Mouse (Mus musculus) stomach, postnatal 0 days (tissue): ENCODE measurements at regions not wholly inside any gene's neighbourhood (a gene's known extent, or its start where the extent isn't known, plus 50 kb on each side); places are given as distances from the start of the nearest gene placed in this dataset.

Source experiments
- ATAC-seq: fragments of 200-750 bp; cut with Nextera tagmentation; 2 replicates; pipeline ENCODE4 v1.8.0; 2017; ENCODE audit not compliant: low FRiP score, low TSS enrichment
- DNase-seq: peaks from one replicate; pipeline ENCODE4 v3.0.0-alpha.2; 2016; ENCODE audit warnings: low spot score
- H3K27ac ChIP-seq: fragments of 300-500 bp; sonication (generic); replicated peaks from 2 replicates; pipeline ENCODE4 v1.5.1; 2014; ENCODE audit warnings: mild to moderate bottlenecking, control low read depth
- H3K27me3 ChIP-seq: fragments of 300-500 bp; sonication (generic); 2 replicates; pipeline ENCODE4 v1.6.1; 2014; ENCODE audit warnings: low read length; ENCODE audit not compliant: control insufficient read depth, insufficient read depth
- H3K36me3 ChIP-seq: fragments of 300-500 bp; sonication (generic); 2 replicates; pipeline ENCODE4 v1.6.1; 2014; ENCODE audit warnings: low read length, mixed read lengths; ENCODE audit not compliant: control insufficient read depth, insufficient read depth
- H3K4me1 ChIP-seq: fragments of 300-500 bp; sonication (generic); replicated peaks from 2 replicates; pipeline ENCODE4 v1.6.1; 2014; ENCODE audit warnings: antibody characterized with exemption; ENCODE audit not compliant: control insufficient read depth, insufficient read depth
- H3K4me2 ChIP-seq: fragments of 300-500 bp; sonication (generic); replicated peaks from 2 replicates; pipeline ENCODE4 v1.6.1; 2014; ENCODE audit warnings: low read depth, mild to moderate bottlenecking, control low read depth, moderate library complexity
- H3K4me3 ChIP-seq: fragments of 300-500 bp; sonication (generic); 2 replicates; pipeline ENCODE4 v1.5.1; 2014; ENCODE audit warnings: low read depth, low read length, control low read depth
- H3K9ac ChIP-seq: fragments of 300-500 bp; sonication (generic); 2 replicates; pipeline ENCODE4 v1.6.1; 2014; ENCODE audit warnings: mild to moderate bottlenecking, low read length, control low read depth, mixed read lengths
- H3K9me3 ChIP-seq: fragments of 300-500 bp; sonication (generic); 2 replicates; pipeline ENCODE4 v1.6.1; 2016; ENCODE audit warnings: low read length; ENCODE audit not compliant: control insufficient read depth
- CTCF ChIP-seq: IDR thresholded peaks from 2 replicates; pipeline ENCODE4 v1.5.1; 2016; ENCODE audit warnings: antibody characterized with exemption, low read depth, mild to moderate bottlenecking, moderate library complexity
- EP300 ChIP-seq: optimal IDR thresholded peaks from 2 replicates; pipeline ENCODE3; 2016; ENCODE audit warnings: antibody characterized with exemption
- WGBS: fragments of 180-500 bp; shearing (Covaris S2); extraction: QIAGEN DNeasy Blood & Tissue Kit; methylation state at CpG from one replicate; pipeline ENCODE4 v1.1.7; 2014; 5-methylcytosine and 5-hydroxymethylcytosine counted together

DNA sequence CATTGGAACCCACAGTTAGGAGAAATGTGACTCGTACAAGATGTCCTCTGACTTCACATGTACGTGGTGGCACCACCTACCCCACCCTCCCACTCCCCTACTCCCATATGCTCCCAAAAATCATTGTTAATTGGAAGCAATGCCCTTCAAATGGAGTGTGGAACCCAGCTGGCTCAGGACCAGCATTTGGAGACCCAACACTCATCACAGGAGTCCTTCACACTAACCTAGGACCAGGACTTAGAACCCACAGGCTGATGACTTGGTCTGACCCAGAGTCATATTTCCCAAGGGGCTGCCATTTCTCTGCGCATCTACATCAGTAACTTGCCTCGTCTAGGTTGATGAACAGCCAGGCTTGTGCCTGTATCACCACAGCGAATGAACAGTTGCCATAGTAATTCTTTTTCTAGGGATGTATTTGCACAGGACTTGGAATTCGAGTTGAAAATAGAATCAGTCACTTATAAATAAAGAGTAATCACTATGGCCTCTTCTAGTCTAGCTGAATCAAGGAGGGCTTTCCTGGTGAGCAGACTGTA is 84.3 kb upstream of the Tmem108 start:
- no peak overlapping the region for H3K4me3 ChIP-seq
- no peaks in the 10 kb centered on the region for H3K27me3 ChIP-seq
- ATAC-seq, result no peak
- no peaks in the 10 kb centered on the region for H3K4me1 ChIP-seq
- no peaks in the 10 kb centered on the region for H3K9me3 ChIP-seq
- no peak overlapping the region for H3K27ac ChIP-seq
- TF ChIP-seq CTCF, result no peak
- WGBS, result 69% methylated on average over 6 of the region's 6 CpGs
- no peak for DNase-seq
- no peak overlapping the region for H3K9ac ChIP-seq
- H3K36me3 ChIP-seq, result no peaks in the 10 kb centered on the region
- no peak overlapping the region for H3K4me2 ChIP-seq

DNA sequence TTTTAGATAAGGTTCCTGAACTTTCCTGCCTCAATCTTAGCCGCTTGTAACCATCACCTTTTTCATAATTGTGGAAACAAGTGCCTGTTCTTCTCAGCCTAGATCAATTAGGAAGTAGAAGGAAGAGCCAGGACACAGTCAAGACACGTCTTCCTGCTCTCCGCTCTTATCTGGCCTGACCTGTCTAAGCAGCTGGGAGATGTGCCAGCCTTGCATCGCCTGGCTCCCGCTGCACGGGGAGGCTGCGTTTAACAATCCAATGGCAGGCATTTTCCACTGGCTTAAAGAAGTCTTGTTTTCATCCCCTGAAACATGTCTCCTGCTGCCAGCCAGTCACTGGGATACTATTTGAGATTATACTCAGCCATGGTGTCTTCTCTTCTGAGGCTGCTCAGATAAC is 86.3 kb upstream of the Tmem108 start:
- Histone ChIP-seq H3K4me2 (no peak overlapping the region), H3K9ac (no peak overlapping the region), H3K27ac (no peak overlapping the region), H3K4me1 (no peaks in the 10 kb centered on the region), H3K9me3 (no peaks in the 10 kb centered on the region), H3K4me3 (no peak overlapping the region), H3K27me3 (no peaks in the 10 kb centered on the region), H3K36me3 (no peaks in the 10 kb centered on the region)
- TF ChIP-seq CTCF (no peak), EP300 (no peak)
- WGBS, result 47% methylated on average over 7 of the region's 7 CpGs
- ATAC-seq (no peak), DNase-seq (no peak)

DNA sequence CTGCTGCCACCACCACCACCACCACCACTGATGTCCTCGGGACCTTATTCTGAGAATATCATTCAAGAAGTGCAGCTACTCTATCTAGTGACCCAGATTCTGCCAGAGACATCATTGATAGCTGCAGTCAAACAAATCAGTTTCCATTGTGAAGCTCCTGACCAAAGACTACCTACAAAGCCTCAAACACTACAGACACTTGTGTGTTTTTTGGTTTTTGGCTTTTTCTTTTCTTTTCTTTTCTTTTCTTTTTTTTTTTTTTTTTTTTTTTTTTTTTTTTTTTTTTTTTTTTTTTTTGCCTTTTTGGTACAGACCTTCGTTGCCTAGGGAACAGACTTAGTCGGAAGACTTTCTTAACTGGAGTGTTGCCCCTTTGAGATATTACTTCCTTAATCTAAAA is 87.4 kb upstream of the Tmem108 start:
- TF ChIP-seq EP300 (no peak), CTCF (no peak)
- H3K9me3 ChIP-seq, result no peaks in the 10 kb centered on the region
- DNase-seq, result no peak
- no peak overlapping the region for H3K27ac ChIP-seq
- no peaks in the 10 kb centered on the region for H3K27me3 ChIP-seq
- no peak overlapping the region for H3K9ac ChIP-seq
- no peak overlapping the region for H3K4me3 ChIP-seq
- no peak overlapping the region for H3K4me2 ChIP-seq
- WGBS, result 74% methylated on average over 3 of the region's 3 CpGs
- ATAC-seq, result no peak
- H3K4me1 ChIP-seq, result no peaks in the 10 kb centered on the region
- H3K36me3 ChIP-seq, result no peaks in the 10 kb centered on the region

DNA sequence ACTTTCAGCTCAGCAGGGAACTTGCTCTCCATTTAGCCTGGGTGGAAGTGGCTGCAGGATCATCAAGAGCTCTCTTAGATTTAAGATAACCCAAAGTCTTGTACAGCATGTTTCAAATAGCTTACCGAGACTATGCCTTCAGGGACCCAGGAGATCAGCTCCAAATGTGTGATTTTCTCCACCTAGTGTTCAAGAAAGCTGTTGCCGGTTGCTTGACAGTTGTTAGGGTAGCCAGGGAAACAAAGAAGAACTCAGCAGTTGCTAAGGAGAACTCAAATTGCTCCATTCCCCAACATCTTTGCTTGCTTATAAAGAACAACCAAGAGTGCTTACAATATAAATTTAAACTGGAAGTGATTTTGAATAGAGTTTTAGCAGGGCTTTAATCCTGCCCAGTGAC is 91.1 kb upstream of the Tmem108 start:
- Histone ChIP-seq H3K36me3 (no peaks in the 10 kb centered on the region), H3K4me1 (no peaks in the 10 kb centered on the region), H3K9me3 (no peaks in the 10 kb centered on the region), H3K27me3 (no peaks in the 10 kb centered on the region), H3K27ac (no peak overlapping the region), H3K4me3 (no peak overlapping the region), H3K4me2 (no peak overlapping the region), H3K9ac (no peak overlapping the region)
- TF ChIP-seq EP300 (no peak), CTCF (no peak)
- DNase-seq (no peak), ATAC-seq (no peak)
- 75% methylated on average over 2 of the region's 2 CpGs for WGBS

DNA sequence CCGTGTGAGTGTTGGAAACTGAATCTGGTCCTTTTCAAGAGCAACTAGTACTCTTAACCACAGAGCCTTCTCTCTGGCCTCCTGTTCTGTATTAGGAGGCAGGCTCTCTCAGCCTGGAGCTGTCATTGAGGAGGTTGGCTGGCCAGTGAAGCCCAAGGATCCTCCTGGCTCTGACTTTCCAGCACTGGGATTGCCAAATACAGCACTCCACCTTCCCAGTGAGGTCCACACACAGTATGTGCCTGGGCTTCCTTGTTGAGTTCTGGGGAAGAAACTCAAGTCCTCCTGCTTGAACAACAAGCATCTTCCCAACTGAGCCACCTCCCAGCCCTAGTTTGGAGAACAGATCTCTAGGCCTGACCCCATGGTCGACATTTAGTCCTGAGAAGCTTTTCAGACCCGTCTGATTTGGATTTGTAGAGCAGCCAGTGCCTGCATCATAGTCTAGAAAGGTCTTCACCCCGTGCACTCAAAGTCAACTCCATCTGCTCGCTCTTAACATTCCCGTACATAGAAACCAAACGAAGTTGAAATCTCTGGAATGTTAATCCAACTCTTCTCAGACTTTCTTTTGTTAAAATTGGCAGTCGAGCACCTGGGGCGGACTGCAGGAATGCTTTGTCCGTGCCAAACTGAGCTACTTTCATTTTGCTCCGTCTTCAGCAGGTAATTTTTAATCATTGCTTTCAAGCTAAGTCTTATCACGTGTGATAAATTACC is 99.2 kb upstream of the Tmem108 start:
- no peak overlapping the region for H3K27ac ChIP-seq
- WGBS, result 27% methylated on average over 12 of the region's 12 CpGs

DNA sequence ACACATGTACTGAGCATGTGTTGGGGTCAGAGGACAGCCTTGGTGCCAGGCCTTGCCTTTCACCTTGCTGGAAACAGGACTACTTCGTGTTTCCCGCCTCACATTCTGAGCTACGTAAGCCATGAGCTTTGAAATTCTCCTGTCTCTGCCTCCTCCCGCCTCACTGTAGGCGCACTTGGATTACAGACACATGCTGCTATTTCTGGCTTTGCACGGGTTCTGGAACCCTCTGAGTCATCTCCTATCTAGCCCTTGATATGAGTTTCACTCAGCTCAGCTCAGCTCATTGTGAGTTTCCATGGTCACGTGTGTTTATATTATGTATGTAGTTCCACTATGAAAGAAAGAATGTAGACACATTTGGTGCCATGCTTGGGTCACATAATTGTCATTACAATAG is 100.9 kb upstream of the Tmem108 start:
- Histone ChIP-seq H3K4me1 (no peaks in the 10 kb centered on the region), H3K27me3 (no peaks in the 10 kb centered on the region), H3K4me3 (no peak overlapping the region)

More for the DNA sequence above, 99.2 kb upstream of the Tmem108 start:
- H3K4me2 ChIP-seq, result peak overlapping the region; percentile 23; the same call in 1 of the 2 replicates
- H3K9me3 ChIP-seq, result no peaks in the 10 kb centered on the region
- no peak overlapping the region for H3K9ac ChIP-seq
- H3K36me3 ChIP-seq, result no peaks in the 10 kb centered on the region
- ATAC-seq (no peak), DNase-seq (no peak)
- no peaks in the 10 kb centered on the region for H3K4me1 ChIP-seq
- no peaks in the 10 kb centered on the region for H3K27me3 ChIP-seq
- no peak for TF ChIP-seq EP300
- TF ChIP-seq CTCF, result no peak
- H3K4me3 ChIP-seq, result 0 out of 2 replicates have a peak overlapping the region, but pooled peaks have one; percentile 0

More for the DNA sequence above, 100.9 kb upstream of the Tmem108 start:
- H3K4me2 ChIP-seq, result no peak overlapping the region
- no peak overlapping the region for H3K27ac ChIP-seq
- H3K36me3 ChIP-seq, result no peaks in the 10 kb centered on the region
- 78% methylated on average over 7 of the region's 7 CpGs for WGBS
- no peaks in the 10 kb centered on the region for H3K9me3 ChIP-seq
- ATAC-seq (no peak), DNase-seq (no peak)
- TF ChIP-seq CTCF (no peak), EP300 (no peak)
- H3K9ac ChIP-seq, result no peak overlapping the region
